Mouse (Mus musculus) embryo, embryonic 11 days (tissue): ENCODE data around the gene Cuedc2.

Experiments
- DNase-seq: peaks from one replicate; pipeline ENCODE4 v3.0.0-alpha.2; 2015

Gene Cuedc2

GRCm38 (mm10) chr19:46320076-46320785, 18.3 kb downstream of the Cuedc2 start:
- DNase-seq, result no peak

DNA sequence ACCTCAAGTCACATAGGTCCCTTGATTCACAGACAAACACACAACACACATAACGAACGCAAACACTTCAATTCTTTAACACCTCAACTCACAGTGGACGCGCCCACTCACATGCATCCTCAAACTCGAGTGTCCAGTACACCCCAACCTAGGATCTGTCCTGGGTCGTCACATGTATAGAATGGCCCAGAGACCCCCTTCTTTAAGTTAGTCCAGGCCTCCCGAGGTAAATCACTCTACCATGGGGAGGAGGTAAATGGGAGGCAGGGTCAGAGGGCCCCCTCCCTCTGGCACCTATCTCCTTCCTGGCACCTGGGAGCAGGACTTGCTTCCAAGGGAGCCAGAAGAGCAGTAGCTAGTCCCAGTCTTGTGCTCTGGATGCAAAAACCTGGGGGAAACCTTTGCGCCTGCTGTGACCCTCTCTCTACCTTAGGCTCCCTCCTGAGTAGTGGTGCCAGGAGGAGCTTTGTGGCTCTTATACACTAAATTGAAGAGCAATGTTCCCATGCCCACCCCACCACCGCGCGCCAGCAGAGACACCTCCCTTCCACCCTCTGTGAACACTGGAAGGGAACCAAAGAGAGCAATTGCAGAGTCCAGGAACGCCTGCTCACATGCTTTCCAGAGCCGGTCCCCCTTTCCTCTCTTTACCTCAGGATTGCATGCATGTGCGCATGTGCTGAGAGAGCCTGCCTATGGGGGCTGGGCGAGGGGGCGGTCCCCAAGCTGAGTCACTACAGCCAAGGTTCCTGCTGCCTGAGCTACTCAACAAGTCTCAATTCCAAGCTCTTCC, 19.7 kb downstream of the Cuedc2 start:
- DNase-seq, result peak; percentile 72

- DNase-seq, result no peak
Observed at GRCm38 (mm10) chr19:46318031-46318471, 20.5 kb downstream of the Cuedc2 start.

DNA sequence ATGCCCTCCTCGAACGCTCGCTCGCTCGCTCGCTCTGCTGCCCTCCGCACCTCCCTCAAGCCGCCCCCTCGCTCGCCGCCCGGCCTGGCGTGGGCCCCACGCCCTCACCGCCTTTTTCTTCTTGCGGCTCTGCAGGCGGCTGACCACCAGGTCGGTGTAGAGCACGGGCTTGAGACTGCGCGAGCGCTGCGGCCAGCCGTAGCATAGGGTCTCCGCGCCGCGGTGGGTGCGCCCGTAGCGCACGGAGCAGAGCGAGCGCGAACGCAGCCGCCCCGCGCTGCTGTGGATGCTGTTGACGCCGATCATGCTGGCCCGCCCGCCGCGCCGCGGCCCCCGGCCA, 21.0 kb downstream of the Cuedc2 start:
- DNase-seq, result peak; percentile 41

DNA sequence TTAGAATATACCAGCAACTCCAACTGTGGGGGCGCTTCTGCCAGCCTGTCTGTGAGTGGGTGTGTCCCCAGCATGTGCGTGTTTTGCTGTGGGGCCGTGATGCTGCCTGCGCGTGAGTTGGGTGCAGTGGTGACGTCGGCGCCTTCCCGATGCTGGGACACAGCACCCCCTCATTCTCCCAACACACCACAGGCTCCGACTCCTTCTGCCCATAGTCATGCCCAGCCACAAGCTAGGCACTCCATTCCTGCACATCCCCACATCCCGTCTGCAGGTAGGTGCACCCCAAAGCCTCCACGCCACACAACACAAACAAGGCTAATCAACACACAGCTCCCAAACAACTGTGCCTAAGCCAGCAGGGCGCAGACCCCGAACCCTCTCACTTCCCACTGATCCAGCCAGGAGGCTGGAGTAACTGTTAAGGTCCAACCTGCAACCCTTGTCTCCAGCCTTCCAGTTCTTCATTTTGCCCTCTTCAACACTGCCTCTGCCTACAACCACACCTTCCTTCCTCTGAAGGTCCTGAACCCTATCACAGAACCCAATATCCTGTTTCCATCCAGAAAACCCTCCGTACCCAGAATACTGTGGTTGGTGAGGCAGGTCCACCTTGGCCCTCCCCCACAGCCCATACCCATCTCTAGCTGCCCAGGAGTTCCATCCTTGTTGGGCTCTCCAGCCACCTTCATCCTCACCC, 21.5 kb downstream of the Cuedc2 start:
- no peak for DNase-seq

- DNase-seq, result no peak
Observed at GRCm38 (mm10) chr19:46315752-46316610, 22.5 kb downstream of the Cuedc2 start.

- DNase-seq, result no peak
Observed at GRCm38 (mm10) chr19:46314872-46315742, 23.4 kb downstream of the Cuedc2 start.

DNA sequence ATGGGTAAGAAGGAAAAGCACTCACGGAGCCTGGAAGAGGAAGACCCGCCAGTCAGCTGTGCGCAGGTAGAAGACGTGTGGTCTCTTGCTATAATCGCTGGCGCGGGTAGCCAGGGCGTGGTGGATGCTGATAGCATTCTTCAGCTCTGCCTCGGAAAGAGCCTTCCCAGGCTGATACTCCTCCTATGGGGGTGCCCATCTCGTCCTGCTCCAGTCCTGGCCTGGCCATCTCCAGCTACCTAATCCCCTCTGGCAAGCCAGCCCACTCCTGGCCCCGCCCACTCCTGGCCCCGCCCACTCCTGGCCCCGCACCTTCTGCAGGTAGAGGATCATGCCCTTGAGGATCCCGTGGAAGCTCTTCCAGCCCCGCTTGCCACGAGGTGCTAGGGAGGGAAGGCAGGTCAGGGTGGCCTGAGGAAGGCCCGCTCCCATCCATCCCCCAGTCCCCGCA, 24.3 kb downstream of the Cuedc2 start:
- no peak for DNase-seq

DNA sequence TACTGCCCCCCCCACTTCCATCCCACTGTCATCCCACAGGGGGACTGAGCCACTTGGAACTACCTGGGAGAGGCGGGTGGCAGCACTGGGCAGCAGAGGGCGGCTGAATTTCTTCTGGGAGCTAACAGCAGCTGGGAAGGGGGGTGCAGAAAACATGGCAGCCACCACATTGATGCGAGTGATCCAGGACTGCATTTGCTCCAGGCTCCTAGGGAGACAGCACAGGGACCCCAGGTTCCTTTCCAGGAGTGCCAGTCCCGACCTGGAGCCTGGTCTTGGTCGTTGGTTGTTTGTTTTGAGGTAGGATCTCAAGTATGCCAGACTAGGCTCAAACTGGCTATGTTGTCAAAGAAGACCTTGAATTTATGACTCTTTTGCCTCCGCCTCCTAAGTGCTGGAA, 24.9 kb downstream of the Cuedc2 start:
- no peak for DNase-seq

- DNase-seq, result no peak
Observed at GRCm38 (mm10) chr19:46313116-46313515, 25.4 kb downstream of the Cuedc2 start.

DNA sequence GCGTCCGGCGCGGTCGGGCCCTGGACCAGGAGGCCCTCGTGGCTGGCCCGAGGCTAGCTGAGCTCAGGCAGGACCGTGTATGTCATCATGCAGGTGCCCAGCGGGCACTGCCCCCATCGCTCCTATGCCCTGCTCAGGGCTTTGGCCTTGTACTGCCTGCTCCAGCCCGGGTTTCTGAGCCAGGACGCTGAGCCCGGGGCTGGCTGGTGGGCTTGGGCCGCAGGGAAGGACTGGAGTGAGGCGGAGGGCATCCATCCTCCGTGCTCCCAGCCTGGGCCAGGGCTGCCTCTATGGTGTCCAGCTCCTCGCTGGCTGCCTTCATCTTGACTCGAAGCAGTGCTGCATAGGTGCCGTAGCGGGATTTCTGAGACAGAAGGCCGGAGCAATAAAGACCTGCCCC, 25.9 kb downstream of the Cuedc2 start:
- DNase-seq, result no peak

DNA sequence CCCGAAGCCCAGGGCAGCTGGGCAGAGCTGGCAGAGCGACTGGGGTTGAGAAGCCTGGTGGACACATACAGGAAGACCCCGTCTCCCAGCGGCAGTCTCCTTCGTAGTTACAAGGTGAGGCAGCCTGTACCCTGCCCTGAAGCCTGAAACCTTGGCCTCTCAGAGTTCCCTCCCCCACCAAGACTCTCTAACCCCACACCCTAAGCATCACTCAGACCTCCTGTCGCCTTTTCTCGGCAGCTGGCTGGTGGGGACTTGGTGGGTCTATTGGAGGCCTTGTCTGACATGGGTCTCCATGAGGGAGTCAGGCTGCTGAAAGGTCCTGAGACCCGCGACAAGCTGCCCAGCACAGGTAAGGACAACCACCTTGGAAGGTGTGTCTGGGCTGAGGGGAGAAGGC, 27.2 kb downstream of the Cuedc2 start:
- DNase-seq, result no peak

DNA sequence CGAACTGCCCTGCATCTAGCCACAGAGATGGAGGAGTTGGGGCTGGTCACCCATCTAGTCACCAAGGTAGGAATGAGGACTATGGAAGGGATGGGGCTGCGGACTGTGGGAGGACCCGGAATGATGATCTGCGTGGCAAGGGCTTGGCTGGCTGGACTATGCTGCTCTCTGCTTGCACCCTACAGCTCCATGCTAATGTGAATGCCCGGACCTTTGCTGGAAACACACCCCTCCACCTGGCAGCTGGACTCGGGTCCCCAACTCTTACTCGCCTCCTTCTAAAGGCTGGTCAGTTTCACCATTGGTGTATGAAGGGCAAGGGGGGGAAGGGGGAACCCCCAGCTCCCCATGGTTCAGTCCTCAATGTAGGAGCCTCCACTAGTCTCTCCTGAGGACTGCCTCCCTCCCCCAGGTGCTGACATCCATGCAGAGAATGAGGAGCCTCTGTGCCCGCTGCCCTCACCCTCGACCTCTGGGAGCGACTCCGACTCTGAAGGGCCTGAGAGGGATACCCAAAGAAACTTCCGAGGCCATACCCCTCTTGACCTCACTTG, 28.1 kb downstream of the Cuedc2 start:
- no peak for DNase-seq

- no peak for DNase-seq
Observed at GRCm38 (mm10) chr19:46309651-46310305, 28.7 kb downstream of the Cuedc2 start.

- DNase-seq, result peak; percentile 95
Observed at GRCm38 (mm10) chr19:46308706-46309435, 29.6 kb downstream of the Cuedc2 start.

DNA sequence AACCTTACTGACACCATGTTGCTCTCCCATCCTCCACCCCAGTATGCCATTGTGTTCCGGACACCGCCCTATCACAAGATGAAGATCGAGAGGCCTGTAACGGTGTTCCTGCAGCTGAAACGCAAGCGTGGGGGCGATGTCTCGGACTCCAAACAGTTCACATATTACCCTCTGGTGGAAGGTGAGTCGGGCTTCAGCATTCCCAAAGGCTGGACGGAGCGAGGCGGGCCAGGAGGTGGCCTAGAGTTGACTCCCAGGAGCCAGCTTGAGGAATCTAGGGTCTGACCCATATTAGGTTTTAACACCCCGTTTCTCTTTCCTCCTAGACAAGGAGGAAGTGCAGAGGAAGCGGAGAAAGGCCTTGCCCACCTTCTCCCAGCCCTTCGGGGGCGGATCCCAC, 30.2 kb downstream of the Cuedc2 start:
- DNase-seq, result no peak

DNA sequence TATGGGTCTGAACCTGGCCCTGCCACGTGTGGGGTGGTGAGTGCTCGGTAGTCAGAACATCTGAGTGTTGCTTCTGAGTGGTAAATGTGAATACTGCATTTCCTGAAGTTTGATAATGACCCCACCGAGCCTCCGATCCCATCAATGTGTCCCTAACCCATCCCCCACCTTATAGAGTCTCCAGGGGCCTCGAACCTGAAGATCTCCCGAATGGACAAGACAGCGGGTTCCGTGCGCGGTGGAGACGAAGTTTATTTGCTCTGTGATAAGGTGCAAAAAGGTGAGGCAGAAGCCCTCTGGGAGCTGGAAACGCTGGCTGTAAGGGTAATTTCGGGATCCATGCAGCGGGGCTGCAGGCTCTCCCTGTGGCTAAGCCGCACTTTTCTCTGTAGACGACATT, 30.7 kb downstream of the Cuedc2 start:
- DNase-seq, result no peak

DNA sequence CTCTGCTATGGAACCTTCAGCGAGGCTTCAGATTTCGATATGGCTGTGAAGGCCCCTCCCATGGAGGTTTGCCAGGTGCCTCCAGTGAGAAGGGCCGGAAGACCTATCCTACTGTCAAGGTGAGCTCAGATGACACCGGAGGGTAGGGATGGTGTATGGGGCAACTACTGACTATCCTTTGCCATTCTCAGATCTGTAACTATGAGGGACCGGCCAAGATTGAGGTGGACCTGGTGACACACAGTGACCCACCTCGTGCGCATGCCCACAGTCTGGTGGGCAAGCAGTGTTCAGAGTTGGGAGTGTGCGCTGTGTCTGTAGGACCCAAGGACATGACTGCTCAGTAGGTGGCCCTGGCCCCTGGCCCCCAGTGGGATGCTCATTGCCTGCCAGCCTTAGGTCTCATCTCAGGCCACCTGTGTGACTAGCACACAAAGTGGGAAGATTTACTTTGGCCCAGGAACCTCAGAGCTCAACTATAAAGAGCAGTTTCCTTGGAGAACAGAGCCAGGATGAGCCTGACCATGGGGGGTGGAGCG, 31.7 kb downstream of the Cuedc2 start:
- DNase-seq, result no peak

DNA sequence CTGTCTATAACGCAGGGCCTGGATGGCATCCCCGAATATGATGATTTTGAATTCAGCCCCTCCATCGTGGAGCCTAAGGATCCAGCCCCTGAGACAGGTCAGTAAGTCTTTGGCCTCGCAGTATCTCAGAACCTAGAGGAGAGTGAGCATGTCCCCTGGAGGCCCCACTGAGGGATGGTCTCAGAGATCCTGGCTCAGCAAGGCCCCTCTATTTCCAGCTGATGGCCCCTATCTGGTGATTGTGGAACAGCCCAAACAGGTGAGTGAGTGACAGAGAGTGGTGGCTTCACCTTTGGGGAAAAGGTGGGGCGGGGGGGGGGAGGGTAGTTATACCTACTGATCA, 32.3 kb downstream of the Cuedc2 start:
- DNase-seq, result no peak
